Mouse (Mus musculus): Measurements from ENCODE around the gene Pdzd3.

Pdzd3 gene

GRCm38 (mm10) chr9:44250445-44250844, 826 bp downstream of the Pdzd3 start:
- no peak for DNase-seq (ENCODE audit: low spot score in 2 of 2)

GRCm38 (mm10) chr9:44249181-44250146, 1.8 kb downstream of the Pdzd3 start:
- peak in 1 of 2 experiments; percentile 60 for DNase-seq (ENCODE audit: low spot score in 2 of 2)

GRCm38 (mm10) chr9:44247907-44248306, 3.4 kb downstream of the Pdzd3 start:
- DNase-seq (ENCODE audit: low spot score in 2 of 2) = no peak

GRCm38 (mm10) chr9:44243621-44244020, 7.7 kb downstream of the Pdzd3 start:
- DNase-seq (ENCODE audit: low spot score in 2 of 2) = no peak

GRCm38 (mm10) chr9:44241418-44241817, 9.9 kb downstream of the Pdzd3 start:
- DNase-seq (ENCODE audit: low spot score in 2 of 2) = no peak

- DNase-seq (ENCODE audit: low spot score in 2 of 2) = no peak
Observed at GRCm38 (mm10) chr9:44240911-44241310, 10.4 kb downstream of the Pdzd3 start.

- no peak for DNase-seq (ENCODE audit: low spot score in 2 of 2)
Observed at GRCm38 (mm10) chr9:44240399-44240798, 10.9 kb downstream of the Pdzd3 start, which contains the start of gene Ccdc153. Gene Ccdc153, plus strand, starts transcription at chr9:44240676.

GRCm38 (mm10) chr9:44239447-44239846, 11.8 kb downstream of the Pdzd3 start:
- no peak for DNase-seq (ENCODE audit: low spot score in 2 of 2)

- no peak for DNase-seq (ENCODE audit: low spot score in 2 of 2)
Observed at GRCm38 (mm10) chr9:44238501-44239190, 12.6 kb downstream of the Pdzd3 start.

- DNase-seq (ENCODE audit: low spot score in 2 of 2) = no peak
Observed at GRCm38 (mm10) chr9:44237128-44237527, 14.1 kb downstream of the Pdzd3 start.

- DNase-seq (ENCODE audit: low spot score in 2 of 2) = no peak
Observed at GRCm38 (mm10) chr9:44236601-44237000, 14.7 kb downstream of the Pdzd3 start.

GRCm38 (mm10) chr9:44234479-44235427, 16.5 kb downstream of the Pdzd3 start:
- no peak for DNase-seq (ENCODE audit: low spot score in 2 of 2)

- DNase-seq (ENCODE audit: low spot score in 2 of 2) = peak; percentile 99
Observed at GRCm38 (mm10) chr9:44233802-44234478, 17.3 kb downstream of the Pdzd3 start, which contains the start of gene Cbl. Gene Cbl, minus strand, starts transcription at chr9:44234049.

GRCm38 (mm10) chr9:44233021-44233801, 18.1 kb downstream of the Pdzd3 start:
- no peak for DNase-seq (ENCODE audit: low spot score in 2 of 2)

GRCm38 (mm10) chr9:44231609-44232008, 19.7 kb downstream of the Pdzd3 start:
- DNase-seq (ENCODE audit: low spot score in 2 of 2) = no peak

- no peak for DNase-seq (ENCODE audit: low spot score in 2 of 2)
Observed at GRCm38 (mm10) chr9:44225993-44226392, 25.3 kb downstream of the Pdzd3 start.

GRCm38 (mm10) chr9:44213538-44213937, 37.7 kb downstream of the Pdzd3 start:
- DNase-seq (ENCODE audit: low spot score in 2 of 2) = no peak

- DNase-seq (ENCODE audit: low spot score in 2 of 2) = no peak
Observed at GRCm38 (mm10) chr9:44212406-44212805, 38.9 kb downstream of the Pdzd3 start.

GRCm38 (mm10) chr9:44209416-44209815, 41.9 kb downstream of the Pdzd3 start:
- DNase-seq (ENCODE audit: low spot score in 2 of 2) = no peak

- DNase-seq (ENCODE audit: low spot score in 2 of 2) = no peak
Observed at GRCm38 (mm10) chr9:44207840-44208239, 43.4 kb downstream of the Pdzd3 start.
